Mouse (Mus musculus) testis, postnatal 14 days (tissue): ENCODE measurements at regions not wholly inside any gene's neighbourhood (a gene's known extent, or its start where the extent isn't known, plus 50 kb on each side); places are given as distances from the start of the nearest gene placed in this dataset.

Experiments used
- DNase-seq: peaks from one replicate; pipeline ENCODE4 v3.0.0; 2021; ENCODE audit warnings: low spot score

DNA sequence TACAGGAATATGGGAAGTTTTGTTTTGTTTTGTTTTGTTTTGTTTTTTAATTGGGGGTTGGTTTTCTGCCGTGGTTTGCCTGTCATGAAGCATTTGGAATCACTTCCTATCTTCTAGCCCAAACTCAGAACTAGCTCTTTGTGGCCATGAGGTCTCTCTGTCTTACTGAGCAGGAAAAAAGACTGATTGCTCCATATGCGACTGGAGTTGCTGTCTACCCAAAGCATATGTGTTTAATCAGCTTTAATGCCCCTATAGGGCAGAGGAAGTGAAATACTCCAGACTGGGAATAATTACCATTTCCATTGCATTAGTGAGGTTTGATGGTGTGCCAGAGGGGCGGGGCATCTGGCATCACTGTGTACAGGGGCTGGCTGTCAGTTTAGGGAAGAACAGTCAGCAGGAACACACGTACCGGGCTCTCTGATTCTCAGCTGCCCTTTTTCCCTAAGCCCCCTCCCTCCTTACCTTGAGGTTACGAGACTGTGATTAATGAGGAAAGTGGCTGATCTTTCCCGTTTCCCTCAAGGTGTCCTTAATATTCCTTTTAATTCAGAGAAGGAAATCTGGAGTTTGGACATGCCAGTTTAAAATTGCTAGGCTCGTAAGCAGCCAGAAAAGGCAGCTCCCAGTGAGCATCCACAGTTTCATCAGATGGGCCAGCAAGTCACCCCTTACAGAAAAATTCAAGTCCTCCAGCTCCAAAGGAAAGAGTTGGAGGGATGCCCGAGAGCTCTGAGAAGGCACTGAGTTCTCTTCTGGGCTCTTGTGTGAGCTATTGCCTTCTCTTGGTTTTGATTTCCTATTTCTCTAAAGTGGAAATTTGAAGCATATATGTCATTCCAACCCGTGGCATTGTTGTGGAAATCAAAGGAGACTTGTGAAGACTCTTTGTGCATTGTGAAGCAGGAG, 2482.1 kb upstream of the 5930422O12Rik start:
- no peak for DNase-seq

DNA sequence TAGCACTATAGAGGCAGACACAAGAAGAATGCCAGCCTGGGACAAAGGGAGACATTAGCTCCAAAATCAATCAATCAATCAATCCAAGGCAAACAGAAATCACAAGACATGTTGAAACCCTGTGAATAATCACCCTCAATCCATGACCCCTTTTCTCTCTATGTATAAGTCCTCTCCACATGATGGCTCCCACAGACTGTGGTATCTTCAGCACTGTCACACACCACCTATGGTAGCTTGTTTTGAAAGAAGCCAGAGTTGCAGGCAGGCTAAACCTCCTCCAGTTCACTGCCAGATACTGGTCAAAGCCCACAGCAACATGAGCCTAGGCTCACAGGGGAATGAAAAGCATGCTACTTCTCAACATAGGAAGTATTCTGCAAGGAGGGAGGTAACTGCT, 2475.7 kb upstream of the 5930422O12Rik start:
- no peak for DNase-seq

DNA sequence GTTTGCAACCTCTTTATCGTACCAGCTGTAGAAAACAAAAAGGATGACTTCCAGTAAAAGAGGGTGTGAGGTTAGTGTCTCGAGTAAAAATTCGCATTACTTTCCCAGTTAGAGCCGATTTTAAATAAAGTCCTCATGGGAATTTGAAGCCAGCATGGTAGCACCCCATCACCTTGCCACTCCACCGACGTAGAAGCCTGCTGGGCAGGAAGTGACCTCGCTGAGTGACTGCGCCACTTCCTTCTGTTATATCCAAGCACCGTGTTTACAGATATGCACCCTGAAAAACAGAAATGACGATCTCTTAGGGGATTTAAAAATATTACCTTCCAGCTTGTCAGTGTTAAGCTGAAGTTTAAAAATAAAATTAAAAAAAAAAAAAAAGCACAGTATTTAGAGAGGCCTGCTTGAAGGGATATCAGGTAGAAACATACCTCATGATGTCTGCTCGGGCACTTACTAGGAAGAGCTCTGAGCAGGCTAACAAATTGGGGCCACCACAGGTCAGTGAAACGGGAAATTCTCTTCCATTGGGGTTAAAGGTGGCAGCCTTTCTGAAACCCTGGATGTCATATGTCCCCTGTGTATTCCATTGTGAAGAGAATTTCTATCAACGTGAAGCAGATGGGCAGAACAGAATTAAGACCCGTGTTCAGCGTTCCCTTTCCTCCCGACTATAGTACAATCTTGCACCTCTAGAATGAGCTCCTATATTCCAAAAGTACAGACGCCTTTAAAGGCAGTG, 2468.9 kb upstream of the 5930422O12Rik start:
- DNase-seq = no peak

DNA sequence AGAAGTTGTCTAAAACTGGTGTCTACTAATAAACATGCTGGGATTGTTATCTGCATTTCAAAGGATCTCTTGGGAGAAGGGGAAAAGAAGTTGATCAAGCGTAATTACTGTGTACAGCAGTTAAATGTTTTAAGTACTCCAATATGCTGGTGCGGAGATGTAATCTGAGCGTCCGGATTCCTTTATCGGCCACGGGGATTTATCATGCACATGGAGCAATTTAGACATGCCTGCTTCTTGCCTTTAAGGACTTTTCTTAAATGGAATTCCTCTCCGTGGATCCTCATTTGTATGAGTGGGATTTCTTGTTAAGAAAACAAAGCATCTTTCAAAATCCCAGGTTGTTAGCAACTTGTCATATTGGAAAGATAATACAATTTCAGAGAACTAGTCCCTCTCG, 2468.0 kb upstream of the 5930422O12Rik start:
- DNase-seq = no peak

DNA sequence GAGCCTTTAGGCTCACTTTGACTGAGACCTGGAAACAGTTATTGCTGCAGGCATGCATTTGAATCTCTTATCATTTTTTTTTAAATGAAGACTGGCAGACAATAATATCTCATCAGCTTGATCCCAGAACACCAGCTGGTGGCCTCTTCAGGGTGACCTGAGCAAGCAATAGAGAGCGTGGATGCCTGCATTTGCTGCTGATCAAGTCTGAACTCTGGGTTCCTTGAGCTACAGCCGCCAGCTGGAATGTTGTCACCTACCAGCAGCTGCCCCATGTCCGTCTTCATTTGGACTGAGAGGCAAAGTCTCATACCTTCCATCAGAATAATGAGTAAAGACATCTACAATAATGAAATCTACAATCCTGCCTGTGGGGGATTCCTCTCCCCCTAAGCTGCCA, 2466.3 kb upstream of the 5930422O12Rik start:
- no peak for DNase-seq

DNA sequence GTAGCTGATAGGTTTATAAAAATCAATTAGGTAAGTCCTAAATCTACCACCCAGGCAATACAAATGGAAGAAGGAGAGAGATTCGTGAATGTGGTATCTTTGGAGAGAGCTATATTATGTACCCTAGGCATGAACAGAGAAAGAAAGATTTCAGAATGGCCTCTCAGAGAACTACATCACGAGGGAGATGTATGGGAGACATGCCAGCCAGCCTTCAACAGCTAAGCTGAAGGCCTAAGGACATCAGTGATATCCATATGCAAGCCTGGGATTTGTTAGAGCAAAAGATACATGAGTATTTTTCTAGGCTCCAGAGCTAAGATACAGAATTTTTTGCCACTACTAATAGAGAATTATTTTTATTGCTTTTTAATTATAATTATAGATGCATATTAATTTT, 2445.7 kb upstream of the 5930422O12Rik start:
- no peak for DNase-seq

DNA sequence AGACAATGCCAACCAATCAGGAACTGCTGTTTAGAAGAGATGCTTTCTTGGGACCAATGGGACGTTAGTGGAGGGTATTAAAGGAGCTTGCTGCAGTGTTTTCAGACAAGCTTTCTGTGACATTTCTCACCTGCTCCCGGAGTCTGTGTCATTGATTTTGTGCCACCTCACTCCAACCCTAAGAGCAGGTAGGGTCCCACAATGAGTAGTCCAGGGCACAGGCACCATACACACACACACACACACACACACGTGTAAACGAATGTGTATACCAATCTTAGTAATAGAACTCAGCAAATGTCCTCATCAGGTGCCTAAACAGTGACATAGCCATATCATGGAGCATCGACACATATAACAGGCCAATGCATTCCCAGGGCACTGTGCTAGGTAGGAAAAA, 2440.5 kb upstream of the 5930422O12Rik start:
- DNase-seq = no peak

DNA sequence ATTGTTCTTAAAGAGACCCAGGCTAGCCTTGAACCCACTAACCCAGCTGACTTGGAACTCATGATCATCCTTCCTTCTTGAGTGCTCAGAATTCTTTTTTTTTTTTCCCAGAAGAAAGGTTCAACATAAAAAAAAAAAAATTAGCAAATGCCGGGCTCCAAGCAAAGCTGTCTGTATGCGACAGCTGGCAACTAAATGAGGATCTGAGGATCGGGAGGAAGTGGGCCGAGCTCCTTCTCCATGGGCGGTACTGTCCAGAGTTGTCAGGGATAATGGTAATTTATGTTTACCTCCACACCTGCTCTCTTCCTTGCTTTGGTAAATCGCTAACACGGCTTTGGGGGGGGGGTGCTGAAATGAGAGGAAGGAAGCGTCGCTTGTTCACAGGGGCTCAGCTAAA, 2429.9 kb upstream of the 5930422O12Rik start:
- DNase-seq = no peak

DNA sequence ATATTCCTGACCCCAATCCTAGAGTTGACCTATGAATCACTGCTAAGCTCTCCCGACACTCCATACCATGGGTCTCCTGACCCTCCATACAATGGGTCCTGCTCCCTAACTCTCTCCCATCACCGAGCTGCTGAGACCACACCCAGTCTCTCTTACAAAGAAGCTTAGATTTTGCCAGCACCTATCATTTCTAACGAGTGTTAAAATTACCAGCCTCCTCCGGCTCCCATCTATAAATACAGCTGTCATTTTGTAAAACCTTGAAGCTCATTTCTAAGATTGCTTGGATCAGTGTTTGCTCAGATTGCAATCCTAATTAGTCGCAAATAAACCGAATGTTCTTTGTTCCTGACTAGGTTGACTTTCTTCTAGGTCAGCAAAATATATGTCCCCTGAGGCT, 2428.4 kb upstream of the 5930422O12Rik start:
- no peak for DNase-seq

DNA sequence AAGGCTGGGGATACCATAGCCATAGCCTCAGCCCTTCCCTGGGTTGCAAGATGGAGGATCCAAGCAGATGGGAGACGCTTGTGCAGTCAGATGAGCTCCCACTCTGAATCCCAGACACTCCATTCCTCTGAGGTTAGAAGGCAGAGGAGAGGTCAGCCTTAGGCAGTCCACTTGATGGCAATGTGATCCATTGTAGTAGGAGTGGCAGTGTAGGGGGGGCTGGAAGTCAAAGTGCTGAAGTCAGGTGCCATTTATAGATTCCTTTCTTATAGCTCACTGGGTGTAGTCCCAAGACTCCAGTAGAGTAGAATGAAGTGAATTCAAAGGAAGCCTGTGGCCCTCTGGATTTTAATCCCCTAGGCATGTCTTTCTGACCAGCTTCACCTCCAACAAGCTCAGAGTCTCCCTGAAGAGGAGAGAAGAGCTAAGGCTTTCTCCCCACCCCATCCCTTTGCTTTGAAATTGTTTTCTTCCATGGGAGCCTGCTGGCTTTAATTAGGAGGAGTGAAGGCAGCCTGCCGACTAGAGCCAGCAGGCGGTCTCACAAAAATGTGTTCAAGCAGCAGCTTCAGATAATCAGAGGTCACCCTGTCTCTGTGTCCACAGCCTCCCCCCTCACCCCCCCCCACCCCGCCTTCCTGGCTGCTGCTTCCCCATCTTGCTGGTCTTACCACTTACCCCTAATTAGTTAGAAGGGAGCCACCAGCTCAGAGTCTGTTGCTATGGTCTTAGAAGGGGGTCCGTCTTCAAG, 2426.4 kb upstream of the 5930422O12Rik start:
- no peak for DNase-seq

DNA sequence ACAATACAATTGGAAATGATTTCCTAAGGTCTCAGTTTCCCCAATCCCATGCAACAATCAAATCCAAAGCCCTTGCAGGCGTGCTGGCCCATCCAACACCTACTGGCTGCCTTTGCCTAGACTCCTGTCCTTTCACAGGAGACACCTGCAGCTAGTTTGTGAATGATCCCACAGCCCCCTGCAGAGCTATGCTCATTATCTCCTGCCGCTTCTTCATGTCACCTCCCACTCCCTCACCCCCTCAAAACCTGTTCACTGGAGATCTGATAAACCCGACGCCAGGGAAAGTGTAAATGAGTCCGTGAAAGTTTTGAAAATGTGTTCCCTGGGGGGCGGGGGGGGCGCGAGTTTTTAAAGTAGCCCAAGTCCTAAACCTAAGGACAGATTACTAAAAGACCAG, 2420.2 kb upstream of the 5930422O12Rik start:
- DNase-seq = no peak

DNA sequence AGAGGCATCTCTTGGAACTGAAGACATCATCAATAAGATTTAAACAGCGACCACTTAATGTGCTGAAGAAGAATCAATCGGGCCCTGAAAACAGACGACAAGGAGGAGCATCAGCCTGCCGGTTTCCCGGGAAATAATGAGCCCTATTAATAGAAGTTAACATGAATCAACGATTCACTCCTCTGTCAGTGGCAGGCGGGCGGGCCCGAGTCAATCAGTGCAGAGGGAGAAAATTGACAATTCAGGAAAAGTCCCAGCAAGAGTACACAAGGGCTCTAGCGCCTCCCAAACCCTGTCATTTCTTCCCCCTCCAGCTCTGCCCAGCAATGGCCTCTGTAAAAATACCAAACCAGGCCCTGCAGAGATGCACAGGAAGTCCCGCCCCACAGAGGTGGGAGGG, 2416.4 kb upstream of the 5930422O12Rik start:
- DNase-seq = peak; percentile 32

DNA sequence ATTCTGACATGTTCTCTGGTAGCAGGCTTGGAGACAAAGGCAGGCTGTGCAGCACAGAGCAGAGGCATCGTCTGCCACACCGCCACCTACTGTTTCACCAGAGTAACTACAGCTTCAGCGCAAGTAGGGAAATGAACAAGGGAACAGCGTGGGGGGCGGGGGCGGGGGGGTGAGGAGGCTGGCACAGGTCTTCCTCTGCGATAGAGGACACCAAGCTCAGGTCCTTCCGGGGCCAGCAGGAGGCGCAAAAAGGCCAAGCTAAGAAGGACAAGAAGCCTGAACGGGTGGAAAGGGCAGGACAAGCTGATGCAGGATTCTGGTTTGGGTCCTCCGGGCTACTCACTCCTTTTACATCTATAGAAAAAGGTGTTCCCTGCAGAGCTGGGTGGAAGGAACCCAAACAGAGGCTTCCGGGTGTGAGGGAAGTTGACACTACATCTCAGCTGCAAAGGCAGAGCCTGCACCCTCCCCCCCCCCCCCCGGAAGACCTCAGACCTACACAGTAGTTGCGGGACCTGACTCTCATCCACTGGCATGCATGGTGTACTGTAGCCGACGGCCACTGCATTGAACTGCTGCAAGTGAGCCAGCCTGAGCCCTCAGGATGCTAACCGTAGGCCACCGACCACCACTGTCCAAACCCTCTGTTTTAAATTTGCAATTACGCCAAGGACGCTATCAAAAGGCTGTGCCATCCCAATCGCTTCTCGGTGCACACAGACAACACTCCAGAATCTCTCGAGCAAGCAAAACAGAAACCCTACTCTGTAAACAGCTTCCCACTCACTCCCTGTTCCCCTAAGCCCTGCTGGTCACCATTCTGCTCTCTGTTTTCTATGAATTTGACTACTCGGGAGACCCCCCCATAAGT, 2396.6 kb upstream of the 5930422O12Rik start:
- peak; percentile 75 for DNase-seq

DNA sequence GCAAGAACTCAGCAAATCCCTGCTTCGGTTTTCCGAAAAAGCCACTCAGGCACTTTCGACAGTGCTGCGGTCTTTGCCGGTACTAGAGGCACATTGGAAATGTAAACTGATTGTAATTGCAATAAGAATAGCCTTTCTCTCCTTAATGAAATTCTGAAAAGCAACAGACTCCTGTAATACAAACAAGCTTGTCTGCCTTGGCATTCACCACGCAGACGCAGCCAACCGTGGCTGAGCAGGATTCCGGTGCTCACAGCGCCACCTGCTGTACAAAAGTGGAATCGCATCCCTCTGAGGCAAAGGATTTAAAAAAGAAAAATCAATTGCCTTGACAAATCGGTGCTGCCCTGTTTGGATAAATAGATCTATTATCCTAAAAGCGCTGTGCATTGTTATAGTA, 2395.2 kb upstream of the 5930422O12Rik start:
- peak; percentile 77 for DNase-seq

DNA sequence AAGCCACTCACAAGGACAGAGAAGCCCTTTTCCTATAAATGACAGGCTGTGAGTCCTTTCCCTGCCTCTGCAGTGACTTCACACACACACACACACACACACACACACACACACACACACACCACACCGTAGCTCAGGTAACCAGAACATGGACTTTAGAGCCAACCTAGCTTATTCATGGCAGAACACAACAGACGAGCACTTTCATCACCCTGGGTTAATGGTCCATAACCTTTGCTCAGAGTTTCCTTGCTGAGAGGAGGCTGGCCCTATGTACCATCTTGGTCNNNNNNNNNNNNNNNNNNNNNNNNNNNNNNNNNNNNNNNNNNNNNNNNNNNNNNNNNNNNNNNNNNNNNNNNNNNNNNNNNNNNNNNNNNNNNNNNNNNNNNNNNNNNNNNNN, 2391.6 kb upstream of the 5930422O12Rik start:
- no peak for DNase-seq
